Mouse (Mus musculus) intestine, embryonic 14.5 days (tissue): Measurements from ENCODE around the gene Plxna4. TPM values are rescaled to one million over a fixed set of nuclear protein-coding genes. Genes with fewer than 3 reads are reported as not detected.

Source experiments
- ATAC-seq: fragments of 200-750 bp; cut with Nextera tagmentation; replicated peaks from 2 replicates; pipeline ENCODE4 v1.8.0; 2017; ENCODE audit warnings: low read depth, moderate number of reproducible peaks, moderate TSS enrichment, moderate library complexity; ENCODE audit not compliant: low FRiP score, low TSS enrichment
- DNase-seq: peaks from one replicate; pipeline ENCODE4 v3.0.0-alpha.2; 2018; ENCODE audit warnings: low spot score
- H3K27ac ChIP-seq: fragments of 300-500 bp; sonication (generic); 2 replicates; pipeline ENCODE4 v1.5.1; 2014; ENCODE audit warnings: low read depth, mild to moderate bottlenecking, control low read depth
- H3K27me3 ChIP-seq: fragments of 300-500 bp; sonication (generic); replicated peaks from 2 replicates; pipeline ENCODE4 v1.6.1; 2014; ENCODE audit warnings: low read length, control low read depth; ENCODE audit not compliant: control insufficient read depth, insufficient read depth
- H3K36me3 ChIP-seq: fragments of 300-500 bp; sonication (generic); 2 replicates; pipeline ENCODE4 v1.6.1; 2014; ENCODE audit warnings: low read length, control low read depth; ENCODE audit not compliant: control insufficient read depth, insufficient read depth
- H3K4me1 ChIP-seq: fragments of 300-500 bp; sonication (generic); replicated peaks from 2 replicates; pipeline ENCODE4 v1.6.1; 2014; ENCODE audit warnings: low read length, control low read depth, mixed read lengths; ENCODE audit not compliant: control insufficient read depth, insufficient read depth
- H3K4me2 ChIP-seq: fragments of 300-500 bp; sonication (generic); 2 replicates; pipeline ENCODE4 v1.6.1; 2014; ENCODE audit warnings: low read length
- H3K4me3 ChIP-seq: fragments of 300-500 bp; sonication (generic); 2 replicates; pipeline ENCODE4 v1.5.1; 2014; ENCODE audit warnings: low read depth, low read length, control low read depth, mixed read lengths
- H3K9ac ChIP-seq: fragments of 300-500 bp; sonication (generic); 2 replicates; pipeline ENCODE4 v1.6.1; 2014; ENCODE audit warnings: mild to moderate bottlenecking, low read length
- H3K9me3 ChIP-seq: fragments of 300-500 bp; sonication (generic); 2 replicates; pipeline ENCODE4 v1.6.1; 2016; ENCODE audit warnings: low read length, control low read depth; ENCODE audit not compliant: control insufficient read depth
- WGBS: fragments of 180-500 bp; shearing (Covaris S2); extraction: QIAGEN DNeasy Blood & Tissue Kit; methylation state at CpG from one replicate; pipeline ENCODE4 v1.1.7; 2014; 5-methylcytosine and 5-hydroxymethylcytosine counted together
- polyA plus RNA-seq: library from polyadenylated mRNA; unstranded; fragments of >200 nt; fragmentation: Nextera tagmentation; extraction: Ambion mirVana; gene quantifications from 2 replicates; pipeline ENCODE4 v1.2.1, GENCODE M21; 2014

Plxna4 gene
- polyA plus RNA-seq, 1 experiment from 2014 or later: 4.7 TPM

GRCm38 (mm10) chr6:32105547-32106275 is 482.3 kb downstream of the Plxna4 start:
- H3K9ac ChIP-seq: no peak overlapping the region
- no peak overlapping the region for H3K27ac ChIP-seq
- H3K4me3 ChIP-seq: no peak overlapping the region
- 52% methylated on average over 9 of the region's 9 CpGs for WGBS
- DNase-seq (no peak), ATAC-seq (no peak)
- H3K4me1 ChIP-seq: no peaks in the 10 kb centered on the region
- H3K9me3 ChIP-seq: no peaks in the 10 kb centered on the region
- H3K27me3 ChIP-seq: no peaks in the 10 kb centered on the region
- H3K36me3 ChIP-seq: no peaks in the 10 kb centered on the region
- H3K4me2 ChIP-seq: no peak overlapping the region
